Mouse (Mus musculus): ENCODE data around the gene Olfr286. TPM values are rescaled to one million over a fixed set of nuclear protein-coding genes. Genes with fewer than 3 reads are reported as not detected.

The Olfr286 gene
- 1 to 10 TPM in 1 of 2 experiments, under 1 TPM in 1; 0.13 to 1.3 TPM for polyA plus RNA-seq (2017; shearing (Covaris generic))

DNA sequence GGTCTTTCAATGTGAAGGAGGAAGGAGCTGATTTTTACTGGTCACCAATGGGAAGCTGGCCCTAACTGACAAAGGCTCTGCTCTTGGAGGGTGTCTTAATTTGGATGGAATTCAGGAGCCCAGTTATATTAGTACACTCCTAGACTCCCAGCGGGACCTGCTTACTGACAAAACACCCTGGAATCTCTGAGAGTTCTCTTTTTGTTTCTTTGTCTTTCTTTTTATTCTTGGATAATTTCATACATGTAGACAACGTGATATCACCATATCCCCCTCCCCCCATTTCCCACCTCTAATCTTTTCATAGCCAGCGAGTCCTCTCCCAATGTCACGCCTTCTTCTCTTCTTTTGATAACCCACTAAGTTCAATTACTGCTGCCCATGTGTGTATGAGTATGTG is at the start of gene Olfr286:
Gene Olfr286 (minus strand): TSS at position 101 of the 400 bp plus-strand sequence.

DNA sequence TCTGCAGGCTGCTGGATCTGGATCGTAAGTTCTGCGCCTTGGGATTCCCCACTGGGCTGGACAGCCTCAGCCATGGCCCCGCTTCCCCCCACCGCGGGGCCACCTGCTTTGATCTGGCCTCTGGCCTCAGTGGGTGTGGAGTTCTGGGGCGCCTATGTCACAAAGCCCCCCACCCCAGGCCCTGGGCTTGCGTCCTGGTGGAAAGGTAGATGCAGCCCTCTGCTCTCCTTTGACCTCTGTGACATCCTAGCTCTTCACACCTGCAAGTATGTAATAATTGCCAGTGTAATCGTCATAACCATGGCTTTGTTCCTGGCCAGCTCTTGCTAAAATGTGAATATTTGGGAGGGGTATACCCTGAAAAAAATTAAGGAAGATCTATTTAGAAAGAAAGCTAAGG is 22.9 kb upstream of the Olfr286 start, which contains the start of gene H1fnt:
Gene H1fnt (minus strand): TSS at position 101 of the 400 bp plus-strand sequence.

DNA sequence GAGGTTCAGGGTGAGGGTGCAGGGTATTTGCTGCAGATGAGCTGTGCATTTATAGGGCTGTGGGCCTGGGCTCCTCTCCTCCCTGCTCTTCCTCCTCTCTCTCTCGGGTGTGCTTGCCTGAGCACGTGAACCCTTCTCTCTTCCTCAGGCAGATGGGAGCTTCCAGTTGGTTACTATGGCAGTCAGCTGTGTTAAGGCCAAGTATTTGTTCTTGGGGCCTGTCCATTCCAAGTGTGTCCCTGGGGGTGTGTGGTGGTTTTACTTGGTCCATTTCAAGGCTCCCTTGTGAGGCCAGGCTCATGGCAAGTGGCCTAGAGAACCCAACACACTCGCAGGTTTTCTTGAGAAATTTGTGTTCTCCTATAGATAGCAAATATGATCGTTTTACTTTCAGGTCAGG is 13.4 kb downstream of the Olfr286 start, which contains the start of the genes Gm44579 and Olfr287:
Gene Gm44579 (minus strand): TSS at position 101 of the 400 bp plus-strand sequence.
Gene Olfr287 (minus strand): TSS at position 180 of the 400 bp plus-strand sequence.

DNA sequence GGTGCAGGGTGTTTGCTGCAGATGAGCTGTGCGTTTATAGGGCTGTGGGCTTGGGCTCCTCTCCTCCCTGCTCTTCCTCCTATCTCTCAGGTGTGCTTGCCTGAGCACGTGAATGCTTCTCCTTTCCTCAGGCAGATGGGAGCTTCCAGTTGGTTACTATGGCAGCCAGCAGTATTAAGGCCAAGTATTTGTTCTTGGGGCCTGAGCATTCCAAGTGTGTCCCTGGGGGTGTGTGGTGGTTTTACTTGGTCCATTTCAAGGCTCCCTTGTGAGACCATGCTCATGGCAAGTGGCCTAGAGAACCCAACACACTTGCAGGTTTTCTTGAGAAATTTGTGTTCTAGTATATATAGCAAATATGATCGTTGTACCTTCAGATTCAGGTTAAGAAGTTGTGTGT is 38.8 kb downstream of the Olfr286 start, which contains the start of gene Olfr288:
Gene Olfr288 (minus strand): TSS at position 101 of the 400 bp plus-strand sequence.

Other genes with a start within 250 kb of the Olfr286 start
- gene Col2a1, start 229.8 kb downstream of the Olfr286 start, polyA plus RNA-seq (2017; shearing (Covaris generic)), result under 1 TPM; 0.04 to 0.18 TPM
- gene Pfkm, start 141.9 kb downstream of the Olfr286 start, polyA plus RNA-seq (2017; shearing (Covaris generic)), result 1 to 10 TPM; 7.5 to 7.8 TPM
- gene Senp1, start 140.7 kb downstream of the Olfr286 start, polyA plus RNA-seq (2017; shearing (Covaris generic)), result 10 to 100 TPM; 35.0 to 45.7 TPM
- gene Asb8, start 68.8 kb downstream of the Olfr286 start, polyA plus RNA-seq (2017; shearing (Covaris generic)), result 10 to 100 TPM; 38.6 to 42.0 TPM
- gene Ccdc184, start 67.3 kb downstream of the Olfr286 start, polyA plus RNA-seq (2017; shearing (Covaris generic)), result under 1 TPM; 0.43 to 0.46 TPM
- gene Olfr288, start 38.9 kb downstream of the Olfr286 start, polyA plus RNA-seq (2017; shearing (Covaris generic)), result not detected
- 1 to 10 TPM in 1 of 2 experiments, not detected in 1; 1.1 TPM for gene Gm44579, start 13.5 kb downstream of the Olfr286 start, polyA plus RNA-seq (2017; shearing (Covaris generic))
- gene Olfr287, start 13.4 kb downstream of the Olfr286 start, polyA plus RNA-seq (2017; shearing (Covaris generic)), result under 1 TPM; 0.12 to 0.65 TPM
- under 1 TPM in 1 of 2 experiments, not detected in 1; 0.43 TPM for gene H1fnt, start 22.8 kb upstream of the Olfr286 start, polyA plus RNA-seq (2017; shearing (Covaris generic))
- gene Zfp641, start 61.7 kb upstream of the Olfr286 start, polyA plus RNA-seq (2017; shearing (Covaris generic)), result not detected
- under 1 TPM in 1 of 2 experiments, not detected in 1; 0.07 TPM for gene Olfr285, start 82.9 kb upstream of the Olfr286 start, polyA plus RNA-seq (2017; shearing (Covaris generic))
- gene Olfr284, start 106.5 kb upstream of the Olfr286 start, polyA plus RNA-seq (2017; shearing (Covaris generic)), result under 1 TPM in 1 of 2 experiments, not detected in 1; 0.98 TPM
- not detected for gene Olfr283, start 146.5 kb upstream of the Olfr286 start, polyA plus RNA-seq (2017; shearing (Covaris generic))
- gene Olfr282, start 196.8 kb upstream of the Olfr286 start, polyA plus RNA-seq (2017; shearing (Covaris generic)), result not detected
- 1 to 10 TPM in 1 of 2 experiments, under 1 TPM in 1; 0.13 to 2.7 TPM for gene Olfr281, start 218.1 kb upstream of the Olfr286 start, polyA plus RNA-seq (2017; shearing (Covaris generic))
- gene OR5BS1P, start 235.4 kb upstream of the Olfr286 start, polyA plus RNA-seq (2017; shearing (Covaris generic)), result under 1 TPM; 0.11 to 0.26 TPM
- gene Lalba, start 248.3 kb upstream of the Olfr286 start, polyA plus RNA-seq (2017; shearing (Covaris generic)), result under 1 TPM in 1 of 2 experiments, not detected in 1; 0.38 TPM

Data from inflammation-experienced regulatory T-cells (primary cell).